Mouse (Mus musculus): ENCODE measurements around the gene Olfr358. TPM values are rescaled to one million over a fixed set of nuclear protein-coding genes. Genes with fewer than 3 reads are reported as not detected.

Gene Olfr358
- polyA plus RNA-seq (2016; fragmentation: Nextera tagmentation; extraction: Ambion mirVana): not detected in 2 replicates

GRCm38 (mm10) chr2:37009235-37009634, at the start of gene Olfr358:
TSS of gene Olfr358 (minus strand) at chr2:37009335.
- Histone ChIP-seq H3K4me1 (no peaks in the 10 kb centered on the region), H3K9ac (no peak within 1 kb of the TSS), H3K4me2 (replicated peaks) (no peak within 1 kb of the TSS), H3K4me3 (no peak within 1 kb of the TSS), H3K9me3 (peaks cover 15% of the 10 kb centered on the region; the same call in 1 of the 2 replicates), H3K36me3 (no peaks in the 10 kb centered on the region), H3K27me3 (no peaks in the 10 kb centered on the region), H3K27ac (no peak within 1 kb of the TSS)
- no peak for ATAC-seq (ENCODE audit: insufficient number of reproducible peaks, insufficient read depth, low FRiP score, low TSS enrichment)

GRCm38 (mm10) chr2:36997030-36997429, 12.1 kb downstream of the Olfr358 start:
- 82% methylated on average over 1 of the region's 1 CpGs for WGBS
- Histone ChIP-seq H3K4me3 (no peak overlapping the region), H3K36me3 (no peaks in the 10 kb centered on the region)

GRCm38 (mm10) chr2:36993527-36993926, 15.6 kb downstream of the Olfr358 start, which contains the start of gene Olfr357:
TSS of gene Olfr357 (plus strand) at chr2:36993827.
- Histone ChIP-seq H3K4me2 (replicated peaks) (no peak within 1 kb of the TSS), H3K27me3 (no peaks in the 10 kb centered on the region), H3K27ac (no peak within 1 kb of the TSS), H3K9ac (no peak within 1 kb of the TSS), H3K36me3 (no peaks in the 10 kb centered on the region), H3K4me3 (no peak within 1 kb of the TSS), H3K4me1 (no peaks in the 10 kb centered on the region), H3K9me3 (peaks cover 3% of the 10 kb centered on the region; the same call in 1 of the 2 replicates)
- no peak for ATAC-seq (ENCODE audit: insufficient number of reproducible peaks, insufficient read depth, low FRiP score, low TSS enrichment)
- 61% methylated on average over 1 of the region's 1 CpGs for WGBS

More at GRCm38 (mm10) chr2:36997030-36997429, 12.1 kb downstream of the Olfr358 start:
- Histone ChIP-seq H3K27me3 (no peaks in the 10 kb centered on the region), H3K9ac (no peak overlapping the region), H3K4me1 (no peaks in the 10 kb centered on the region), H3K4me2 (replicated peaks) (no peak overlapping the region), H3K27ac (no peak overlapping the region), H3K9me3 (peaks cover 3% of the 10 kb centered on the region; the same call in 1 of the 2 replicates)
- no peak for ATAC-seq (ENCODE audit: insufficient number of reproducible peaks, insufficient read depth, low FRiP score, low TSS enrichment)

Other genes starting within 250 kb of the Olfr358 start
- gene Olfr348, start 225.1 kb downstream of the Olfr358 start, polyA plus RNA-seq (2016; fragmentation: Nextera tagmentation; extraction: Ambion mirVana): not detected in 2 replicates
- gene Olfr50, start 218.8 kb downstream of the Olfr358 start, polyA plus RNA-seq (2016; fragmentation: Nextera tagmentation; extraction: Ambion mirVana): not detected in 2 replicates
- not detected in 2 replicates for gene Olfr3, start 192.3 kb downstream of the Olfr358 start, polyA plus RNA-seq (2016; fragmentation: Nextera tagmentation; extraction: Ambion mirVana)
- not detected in 2 replicates for gene Olfr350, start 163.0 kb downstream of the Olfr358 start, polyA plus RNA-seq (2016; fragmentation: Nextera tagmentation; extraction: Ambion mirVana)
- not detected in 2 replicates for gene Olfr351, start 146.7 kb downstream of the Olfr358 start, polyA plus RNA-seq (2016; fragmentation: Nextera tagmentation; extraction: Ambion mirVana)
- gene Olfr352, start 140.9 kb downstream of the Olfr358 start, polyA plus RNA-seq (2016; fragmentation: Nextera tagmentation; extraction: Ambion mirVana): not detected in 2 replicates
- not detected in 2 replicates for gene Olfr353, start 116.4 kb downstream of the Olfr358 start, polyA plus RNA-seq (2016; fragmentation: Nextera tagmentation; extraction: Ambion mirVana)
- not detected in 2 replicates for gene Olfr354, start 103.7 kb downstream of the Olfr358 start, polyA plus RNA-seq (2016; fragmentation: Nextera tagmentation; extraction: Ambion mirVana)
- gene Olfr355, start 80.4 kb downstream of the Olfr358 start, polyA plus RNA-seq (2016; fragmentation: Nextera tagmentation; extraction: Ambion mirVana): not detected in 2 replicates
- not detected in 2 replicates for gene Olfr356, start 72.2 kb downstream of the Olfr358 start, polyA plus RNA-seq (2016; fragmentation: Nextera tagmentation; extraction: Ambion mirVana)
- gene Olfr357, start 15.5 kb downstream of the Olfr358 start, polyA plus RNA-seq (2016; fragmentation: Nextera tagmentation; extraction: Ambion mirVana): not detected in 2 replicates
- gene Olfr360, start 56.4 kb upstream of the Olfr358 start, polyA plus RNA-seq (2016; fragmentation: Nextera tagmentation; extraction: Ambion mirVana): not detected in 2 replicates
- gene Olfr361, start 80.0 kb upstream of the Olfr358 start, polyA plus RNA-seq (2016; fragmentation: Nextera tagmentation; extraction: Ambion mirVana): not detected in 2 replicates
- not detected in 2 replicates for gene Olfr362, start 108.6 kb upstream of the Olfr358 start, polyA plus RNA-seq (2016; fragmentation: Nextera tagmentation; extraction: Ambion mirVana)
- not detected in 2 replicates for gene Olfr364-ps1, start 130.0 kb upstream of the Olfr358 start, polyA plus RNA-seq (2016; fragmentation: Nextera tagmentation; extraction: Ambion mirVana)
- gene Olfr365, start 178.9 kb upstream of the Olfr358 start, polyA plus RNA-seq (2016; fragmentation: Nextera tagmentation; extraction: Ambion mirVana): not detected in 2 replicates
- not detected in 2 replicates for gene Olfr366, start 202.2 kb upstream of the Olfr358 start, polyA plus RNA-seq (2016; fragmentation: Nextera tagmentation; extraction: Ambion mirVana)

Measured in embryonic facial prominence, embryonic 12.5 days (tissue).